Mouse (Mus musculus) liver, embryonic 14.5 days (tissue): Measurements from ENCODE around the gene Gab3.

Experiments
- CTCF ChIP-seq: IDR thresholded peaks from 2 replicates; pipeline ENCODE4 v1.5.1; 2016; ENCODE audit warnings: antibody characterized with exemption, low read depth, control low read depth
- EP300 ChIP-seq: IDR thresholded peaks from 2 replicates; pipeline ENCODE4 v1.6.1; 2016; ENCODE audit warnings: antibody characterized with exemption, low read depth

DNA sequence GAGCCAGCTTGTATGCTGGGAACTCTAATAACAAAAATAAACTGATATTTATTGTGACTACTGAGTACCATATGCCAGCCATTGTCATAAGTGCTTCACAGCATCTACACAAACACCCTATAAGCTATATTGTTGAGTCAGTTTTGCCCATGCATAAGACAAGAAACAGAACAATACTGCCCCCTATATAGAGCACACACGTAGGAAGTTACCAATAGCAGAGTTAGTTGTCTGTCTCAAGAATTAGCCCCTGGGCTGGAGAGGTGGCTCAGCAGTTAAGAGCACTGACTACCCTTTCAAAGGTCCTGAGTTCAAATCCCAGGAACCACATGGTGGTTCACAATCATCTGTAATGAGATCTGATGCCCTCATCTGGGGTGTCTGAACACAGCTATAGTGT is 396 bp upstream of the Gab3 start:
- no peak for TF ChIP-seq CTCF
- no peak for TF ChIP-seq EP300
